Mouse (Mus musculus) embryonic facial prominence, embryonic 15.5 days (tissue): ENCODE measurements around the gene Palm. TPM values are rescaled to one million over a fixed set of nuclear protein-coding genes. Genes with fewer than 3 reads are reported as not detected.

Experiments
- ATAC-seq: fragments of 200-750 bp; cut with Nextera tagmentation; 2 replicates; pipeline ENCODE4 v1.8.0; 2017; ENCODE audit warnings: low read depth, moderate TSS enrichment; ENCODE audit not compliant: insufficient number of reproducible peaks, low FRiP score, low TSS enrichment
- H3K27ac ChIP-seq: fragments of 300-500 bp; sonication (generic); replicated peaks from 2 replicates; pipeline ENCODE4 v1.5.1; 2015; ENCODE audit warnings: mild to moderate bottlenecking, inconsistent platforms
- H3K27me3 ChIP-seq: fragments of 300-500 bp; sonication (generic); 2 replicates; pipeline ENCODE4 v1.6.1; 2015; ENCODE audit warnings: inconsistent platforms
- H3K36me3 ChIP-seq: fragments of 300-500 bp; sonication (generic); 2 replicates; pipeline ENCODE4 v1.6.1; 2015; ENCODE audit warnings: mild to moderate bottlenecking, inconsistent platforms
- H3K4me1 ChIP-seq: fragments of 300-500 bp; sonication (generic); 2 replicates; pipeline ENCODE4 v1.6.1; 2015; ENCODE audit warnings: inconsistent platforms
- H3K4me2 ChIP-seq: fragments of 300-500 bp; sonication (generic); replicated peaks from 2 replicates; pipeline ENCODE4 v1.6.1; 2015; ENCODE audit warnings: mild to moderate bottlenecking, inconsistent platforms
- H3K4me3 ChIP-seq: fragments of 300-500 bp; sonication (generic); replicated peaks from 2 replicates; pipeline ENCODE4 v1.5.1; 2015; ENCODE audit warnings: mild to moderate bottlenecking, inconsistent platforms
- H3K9ac ChIP-seq: fragments of 300-500 bp; sonication (generic); 2 replicates; pipeline ENCODE4 v1.6.1; 2015; ENCODE audit warnings: inconsistent platforms
- H3K9me3 ChIP-seq: fragments of 300-500 bp; sonication (generic); replicated peaks from 2 replicates; pipeline ENCODE4 v1.6.1; 2016; ENCODE audit warnings: inconsistent platforms
- WGBS: fragments of 180-500 bp; shearing (Covaris S2); methylation state at CpG from one replicate; pipeline ENCODE4 v1.1.7; 2015; 5-methylcytosine and 5-hydroxymethylcytosine counted together
- polyA plus RNA-seq: library from polyadenylated mRNA; unstranded; fragments of >200 nt; fragmentation: Nextera tagmentation; extraction: Ambion mirVana; gene quantifications from 2 replicates; pipeline ENCODE4 v1.2.1, GENCODE M21; 2015

Palm gene
- polyA plus RNA-seq, 1 experiment from 2014 or later, result 96.6 TPM

DNA sequence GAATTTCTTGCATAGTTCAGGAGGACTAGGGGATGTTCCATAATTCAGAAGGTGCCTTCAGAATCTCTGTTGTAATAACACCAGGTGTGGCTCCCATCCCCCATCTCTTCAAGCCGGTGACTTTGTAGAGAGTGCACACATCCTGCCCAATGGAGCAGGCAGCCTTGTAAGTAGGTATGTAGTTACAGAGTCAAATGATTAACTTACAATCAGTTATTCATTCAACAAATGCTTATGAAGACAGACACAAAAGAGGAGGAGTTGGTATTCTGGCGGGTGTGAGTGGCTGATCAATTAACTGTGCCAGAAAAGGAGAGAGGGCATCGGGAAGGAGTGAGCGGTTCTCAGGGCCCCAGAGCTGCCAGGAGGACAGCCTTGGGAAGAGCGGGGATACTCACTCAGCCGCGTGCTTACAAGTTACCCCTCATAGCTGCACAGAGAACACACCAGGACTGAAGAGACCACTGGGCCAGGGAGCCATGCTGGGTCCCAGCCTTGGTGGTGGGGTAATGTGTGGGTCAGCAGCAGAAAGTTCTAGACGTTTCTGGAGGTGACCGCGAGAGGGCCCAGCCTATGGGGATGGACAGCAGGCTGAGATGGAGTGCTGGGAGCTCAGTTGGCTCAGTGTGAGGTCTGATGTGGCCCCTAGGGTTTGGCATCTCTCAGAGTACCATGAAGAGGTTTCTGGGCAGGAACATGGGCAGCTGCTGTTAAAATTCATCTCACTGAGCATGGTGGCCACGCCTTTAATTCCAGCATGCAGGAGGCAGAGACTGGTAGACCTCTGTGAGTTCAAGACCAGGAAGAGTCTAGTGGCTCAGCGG, 22.5 kb downstream of the Palm start:
- Histone ChIP-seq H3K4me2 (no peak overlapping the region), H3K36me3 (peaks cover 46% of the 10 kb centered on the region), H3K9ac (no peak overlapping the region), H3K9me3 (no peaks in the 10 kb centered on the region), H3K4me1 (peaks cover 7% of the 10 kb centered on the region), H3K4me3 (no peak overlapping the region), H3K27ac (no peak overlapping the region), H3K27me3 (no peaks in the 10 kb centered on the region)
- WGBS, result 86% methylated on average over 12 of the region's 12 CpGs
- no peak for ATAC-seq

DNA sequence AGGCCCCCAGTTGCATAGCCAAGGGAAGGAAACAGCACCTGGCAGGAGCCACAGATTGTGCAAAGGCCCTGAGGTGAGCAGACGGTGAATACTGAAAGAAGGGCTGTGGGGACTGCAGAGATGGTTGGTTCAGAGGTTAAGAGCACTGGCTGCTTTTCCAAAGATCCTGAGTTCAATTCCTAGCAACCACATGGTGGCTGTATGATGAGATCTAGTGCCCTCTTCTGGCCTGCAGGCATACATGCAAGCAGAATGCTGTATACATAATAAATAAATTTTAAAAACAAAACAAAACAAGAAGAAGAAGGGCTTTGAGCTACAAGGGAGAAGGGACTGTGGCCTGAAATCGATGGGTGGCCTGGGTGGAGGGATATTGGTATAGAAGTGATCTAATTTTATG, 23.7 kb downstream of the Palm start:
- Histone ChIP-seq H3K4me1 (peaks cover 16% of the 10 kb centered on the region), H3K27ac (0 out of 2 replicates have a peak overlapping the region, but pooled peaks have one; percentile 19), H3K36me3 (peaks cover 39% of the 10 kb centered on the region), H3K4me3 (no peak overlapping the region), H3K4me2 (no peak overlapping the region), H3K9me3 (no peaks in the 10 kb centered on the region), H3K27me3 (no peaks in the 10 kb centered on the region), H3K9ac (no peak overlapping the region)
- no peak for ATAC-seq
- 75% methylated on average over 2 of the region's 2 CpGs for WGBS

DNA sequence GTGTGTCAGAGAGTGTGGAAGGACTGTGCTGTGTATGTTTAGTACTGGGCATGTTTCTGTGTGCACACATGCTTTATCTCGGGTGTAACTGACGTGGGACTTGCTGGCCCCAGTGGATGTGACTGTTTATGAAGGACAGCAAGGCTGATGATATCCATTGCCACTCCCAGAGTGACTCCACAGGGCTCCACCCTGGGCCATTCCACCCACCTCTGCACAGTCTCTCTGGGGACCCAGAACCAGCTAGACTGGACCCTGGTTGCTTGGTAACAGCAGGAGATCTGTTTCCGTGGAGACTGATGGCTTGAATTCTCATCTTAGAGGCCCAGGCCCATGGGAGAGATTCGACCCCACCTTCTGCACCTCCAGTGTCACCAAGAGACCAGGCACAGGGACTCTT, 24.9 kb downstream of the Palm start:
- no peaks in the 10 kb centered on the region for H3K27me3 ChIP-seq
- peaks cover 22% of the 10 kb centered on the region for H3K4me1 ChIP-seq
- no peaks in the 10 kb centered on the region for H3K9me3 ChIP-seq
- WGBS, result 56% methylated on average over 4 of the region's 4 CpGs
- no peak overlapping the region for H3K9ac ChIP-seq
- peaks cover 39% of the 10 kb centered on the region for H3K36me3 ChIP-seq
- no peak overlapping the region for H3K4me2 ChIP-seq
- peak; percentile 36; the same call in 1 of the 2 replicates for ATAC-seq
- H3K4me3 ChIP-seq, result no peak overlapping the region
- H3K27ac ChIP-seq, result peak overlapping the region; percentile 63; the same call in 1 of the 2 replicates

DNA sequence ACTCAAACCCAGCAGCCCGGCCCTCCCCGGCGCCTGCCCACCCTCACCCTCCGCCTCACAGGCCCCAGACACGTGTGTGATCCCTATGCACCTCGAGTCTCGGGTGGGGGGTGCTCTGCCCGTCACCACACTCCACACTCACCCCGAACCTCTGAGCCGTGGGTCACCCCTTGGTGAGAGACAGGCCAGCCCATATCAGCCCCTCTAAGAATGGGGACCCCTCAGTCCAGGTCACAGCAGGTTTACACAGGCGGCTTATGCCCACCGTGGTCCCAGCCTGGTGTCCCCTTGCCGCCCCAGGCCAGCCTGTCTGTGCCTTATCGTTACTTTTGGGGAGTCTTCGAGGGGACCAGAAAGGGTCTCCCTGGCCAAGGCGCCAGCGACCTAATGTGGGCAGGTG, 26.2 kb downstream of the Palm start:
- Histone ChIP-seq H3K9me3 (no peaks in the 10 kb centered on the region), H3K4me3 (no peak overlapping the region), H3K36me3 (peaks cover 39% of the 10 kb centered on the region), H3K9ac (no peak overlapping the region), H3K4me2 (no peak overlapping the region), H3K4me1 (peaks cover 22% of the 10 kb centered on the region), H3K27me3 (no peaks in the 10 kb centered on the region), H3K27ac (no peak overlapping the region)
- ATAC-seq, result no peak
- 92% methylated on average over 17 of the region's 17 CpGs for WGBS

DNA sequence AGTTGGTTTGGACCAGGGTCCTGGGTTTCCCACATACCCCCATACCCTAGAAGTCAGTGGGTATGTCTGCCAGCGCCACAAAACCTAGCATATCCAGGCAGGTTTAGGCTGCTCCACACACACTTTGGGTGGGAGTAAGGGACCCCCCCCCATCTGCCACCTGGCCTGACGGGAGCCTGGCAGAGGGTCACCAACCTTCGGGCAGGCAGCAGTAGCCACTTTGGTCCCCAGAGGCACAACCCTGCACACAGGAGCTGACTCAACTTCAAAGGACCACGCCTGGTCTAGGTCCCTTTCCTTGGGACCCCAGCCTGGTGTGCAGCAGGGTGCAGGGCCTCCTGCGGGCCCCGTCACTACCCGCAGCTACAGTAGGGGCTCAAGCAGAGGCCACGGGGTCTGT, 26.9 kb downstream of the Palm start:
- Histone ChIP-seq H3K4me3 (no peak overlapping the region), H3K9ac (no peak overlapping the region), H3K4me1 (peaks cover 22% of the 10 kb centered on the region), H3K27ac (no peak overlapping the region), H3K4me2 (no peak overlapping the region), H3K36me3 (peaks cover 33% of the 10 kb centered on the region), H3K9me3 (no peaks in the 10 kb centered on the region), H3K27me3 (no peaks in the 10 kb centered on the region)
- WGBS, result 82% methylated on average over 8 of the region's 8 CpGs
- ATAC-seq, result no peak

DNA sequence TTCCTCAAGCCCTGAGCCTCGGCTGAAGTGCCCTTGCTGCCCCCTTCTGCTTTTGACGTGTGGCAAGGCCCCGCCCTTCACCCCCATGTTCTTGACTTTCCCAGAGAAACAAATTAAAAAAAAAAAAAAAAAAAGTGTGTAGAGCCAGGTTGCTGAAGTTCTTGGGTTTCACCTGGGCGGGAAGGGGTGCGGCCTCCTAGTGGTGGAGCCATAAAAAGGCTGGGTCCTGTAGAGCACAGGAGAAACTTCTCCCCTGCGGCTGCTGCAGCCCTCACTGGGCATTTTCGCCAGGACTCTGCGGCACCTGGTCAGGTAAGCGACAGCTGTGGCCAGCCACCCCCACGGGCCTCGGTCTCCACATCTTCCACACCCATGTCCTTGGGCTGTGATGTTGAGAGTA, 27.4 kb downstream of the Palm start, which contains the start of gene Misp:
Gene Misp, plus strand, starts transcription at position 208 of the 400 bp plus-strand sequence.
- Histone ChIP-seq H3K4me1 (peaks cover 22% of the 10 kb centered on the region), H3K9me3 (no peaks in the 10 kb centered on the region), H3K4me3 (no peak within 1 kb of the TSS), H3K27ac (0 out of 2 replicates have a peak within 1 kb of the TSS, but pooled peaks have one; percentile 58), H3K27me3 (no peaks in the 10 kb centered on the region), H3K9ac (no peak within 1 kb of the TSS), H3K36me3 (peaks cover 29% of the 10 kb centered on the region), H3K4me2 (no peak within 1 kb of the TSS)
- 61% methylated on average over 11 of the region's 11 CpGs for WGBS
- ATAC-seq, result no peak

DNA sequence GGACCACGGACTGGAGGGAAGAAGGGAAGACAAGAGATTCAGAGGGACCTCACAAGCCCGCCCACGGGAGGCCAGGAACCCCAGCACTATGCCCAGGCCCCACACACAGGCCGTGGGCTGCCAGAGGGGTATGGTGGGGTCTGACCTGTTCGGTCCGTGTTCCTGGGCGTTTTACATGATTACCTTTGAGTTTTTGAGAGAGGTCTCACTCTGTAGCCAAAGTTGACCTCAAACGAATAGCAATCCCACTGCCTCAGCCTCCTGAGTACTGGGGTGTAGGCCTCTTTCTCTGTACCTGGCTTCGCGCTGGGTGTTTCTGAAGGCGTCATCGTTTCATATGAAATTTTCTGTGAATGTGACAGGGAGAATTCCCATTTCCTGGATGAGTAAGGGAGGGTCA, 28.4 kb downstream of the Palm start:
- Histone ChIP-seq H3K9me3 (no peaks in the 10 kb centered on the region), H3K27ac (0 out of 2 replicates have a peak overlapping the region, but pooled peaks have one; percentile 58), H3K4me3 (no peak overlapping the region), H3K4me1 (peaks cover 22% of the 10 kb centered on the region), H3K36me3 (peaks cover 21% of the 10 kb centered on the region), H3K27me3 (no peaks in the 10 kb centered on the region), H3K4me2 (no peak overlapping the region), H3K9ac (no peak overlapping the region)
- no peak for ATAC-seq
- WGBS, result 81% methylated on average over 12 of the region's 12 CpGs

DNA sequence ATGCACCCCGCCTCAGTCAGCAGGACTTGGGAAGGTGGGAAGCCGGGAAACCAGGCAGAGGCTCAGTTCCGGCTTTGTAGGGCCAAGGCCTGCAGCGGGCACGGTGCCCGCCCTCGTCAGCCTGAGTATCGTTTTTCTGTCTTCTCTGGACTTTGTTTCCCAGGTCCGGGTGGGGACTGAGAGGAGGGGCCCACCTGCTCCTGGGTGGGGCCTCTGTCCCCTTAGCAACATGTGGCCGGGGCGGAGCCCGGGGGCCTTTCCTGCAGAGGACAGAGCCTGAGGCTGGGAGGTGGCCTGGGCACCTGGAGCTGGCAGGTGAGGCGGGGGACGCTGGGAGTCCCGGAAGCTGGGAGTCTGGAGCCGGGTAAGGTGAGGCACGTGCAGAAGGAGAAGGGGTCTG, 29.0 kb downstream of the Palm start:
- Histone ChIP-seq H3K27ac (peak overlapping the region; percentile 58; the same call in 1 of the 2 replicates), H3K4me1 (peaks cover 22% of the 10 kb centered on the region), H3K36me3 (peaks cover 17% of the 10 kb centered on the region), H3K9me3 (no peaks in the 10 kb centered on the region), H3K4me2 (peak overlapping the region; percentile 41), H3K27me3 (no peaks in the 10 kb centered on the region), H3K9ac (no peak overlapping the region), H3K4me3 (0 out of 2 replicates have a peak overlapping the region, but pooled peaks have one; percentile 2)
- no peak; the same call in 1 of the 2 replicates for ATAC-seq
- WGBS, result 23% methylated on average over 17 of the region's 17 CpGs

DNA sequence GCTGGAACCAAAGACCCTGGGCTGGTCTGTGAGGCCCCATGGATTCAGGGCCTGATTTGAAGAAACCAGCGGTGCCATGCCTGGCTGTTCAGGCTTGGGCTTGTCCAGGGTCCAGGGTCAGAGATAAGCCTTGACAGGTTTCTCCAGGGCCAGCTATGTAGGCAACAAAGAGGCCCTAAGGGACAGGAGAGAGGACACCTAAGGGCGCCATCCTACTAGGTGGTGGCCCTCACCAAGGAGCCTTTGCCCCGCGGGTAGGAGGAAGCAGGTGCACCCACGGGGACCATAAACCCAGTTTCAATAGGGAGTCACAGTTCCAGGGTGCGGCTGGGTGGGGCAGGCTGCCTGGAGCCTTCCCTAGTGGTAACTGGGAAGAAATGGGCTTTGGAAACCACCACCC, 29.6 kb downstream of the Palm start:
- Histone ChIP-seq H3K9ac (no peak overlapping the region), H3K36me3 (peaks cover 17% of the 10 kb centered on the region), H3K27ac (no peak overlapping the region), H3K4me1 (peaks cover 19% of the 10 kb centered on the region), H3K4me3 (no peak overlapping the region), H3K4me2 (no peak overlapping the region), H3K27me3 (no peaks in the 10 kb centered on the region), H3K9me3 (no peaks in the 10 kb centered on the region)
- WGBS, result 56% methylated on average over 6 of the region's 6 CpGs
- no peak for ATAC-seq

DNA sequence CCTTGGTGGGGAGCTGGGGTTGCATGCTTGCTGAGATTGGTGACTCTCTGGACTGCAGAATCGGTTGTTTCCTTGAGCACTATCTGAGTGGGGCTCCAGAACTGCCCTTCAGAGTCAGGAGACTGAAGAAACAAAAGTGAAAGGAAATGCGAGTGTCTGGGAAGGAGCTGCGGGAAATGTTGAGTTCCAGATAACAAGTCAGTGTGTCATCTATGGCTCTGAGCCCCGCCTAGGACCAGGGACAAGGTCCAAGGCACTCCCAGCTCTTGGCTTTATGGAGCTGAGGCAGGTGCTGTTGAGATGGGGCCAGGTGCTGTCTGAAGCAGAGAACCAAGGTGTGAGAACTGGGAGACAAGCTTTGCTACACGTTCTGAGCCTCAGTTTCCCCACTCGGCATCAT, 31.0 kb downstream of the Palm start:
- Histone ChIP-seq H3K9ac (no peak overlapping the region), H3K9me3 (no peaks in the 10 kb centered on the region), H3K4me2 (no peak overlapping the region), H3K36me3 (peaks cover 11% of the 10 kb centered on the region), H3K27me3 (no peaks in the 10 kb centered on the region), H3K4me1 (peaks cover 15% of the 10 kb centered on the region), H3K27ac (no peak overlapping the region), H3K4me3 (no peak overlapping the region)
- ATAC-seq, result no peak
- 64% methylated on average over 6 of the region's 6 CpGs for WGBS

DNA sequence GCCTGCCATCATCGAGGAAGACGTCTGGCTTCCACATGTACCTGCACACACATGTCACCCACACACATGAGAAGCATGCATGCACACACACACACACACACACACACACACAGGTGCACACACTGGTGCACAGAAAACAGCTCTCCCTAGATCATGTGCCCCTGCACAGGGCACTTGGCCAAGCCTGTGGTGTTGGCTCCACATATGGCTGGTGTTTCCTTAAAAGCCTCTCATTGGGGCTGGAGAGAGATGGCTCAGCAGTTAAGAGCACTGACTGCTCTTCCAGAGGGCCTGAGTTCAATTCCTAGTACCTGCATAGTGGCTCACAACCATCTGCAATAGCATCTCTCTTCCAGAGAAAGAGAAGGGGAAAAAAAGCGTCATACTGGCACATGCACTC, 38.2 kb downstream of the Palm start:
- H3K4me3 ChIP-seq, result no peak overlapping the region
- ATAC-seq, result no peak
- 0 out of 2 replicates have a peak, but pooled peaks cover 3% of the 10 kb centered on the region for H3K4me1 ChIP-seq
- no peaks in the 10 kb centered on the region for H3K9me3 ChIP-seq
- H3K36me3 ChIP-seq, result no peaks in the 10 kb centered on the region
- 83% methylated on average over 3 of the region's 3 CpGs for WGBS
- no peak overlapping the region for H3K9ac ChIP-seq
- no peaks in the 10 kb centered on the region for H3K27me3 ChIP-seq
- H3K27ac ChIP-seq, result no peak overlapping the region
- no peak overlapping the region for H3K4me2 ChIP-seq
